Comparison of ENCODE assay signal across 18 mouse cellular contexts in the genomic region with DNA sequence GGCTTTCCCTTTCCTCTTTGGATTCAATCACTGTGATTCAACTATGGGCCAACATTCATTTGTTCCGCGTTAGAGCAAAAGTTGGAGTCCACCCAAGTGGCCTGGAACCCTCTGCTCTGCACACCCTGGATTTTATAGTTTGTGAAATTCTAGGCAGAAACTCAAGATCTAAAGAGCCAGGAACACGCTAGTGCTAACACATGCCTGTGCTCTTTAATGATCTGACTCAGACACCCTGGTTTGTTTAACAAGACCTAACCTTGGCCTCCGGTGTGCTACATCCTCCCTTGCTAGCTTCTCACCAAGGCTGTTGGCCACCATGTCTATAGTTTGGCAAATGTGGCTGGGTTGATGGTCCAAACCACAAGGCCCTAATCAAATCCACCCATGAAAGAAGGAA. TPM values are rescaled to one million over a fixed set of nuclear protein-coding genes. Genes with fewer than 3 reads are reported as not detected.
A peak's percentile ranks its signal among the peaks of the same experiment; 100 is the strongest.
DNase-seq lines count a peak whose midpoint lies in the region; ATAC-seq and TF ChIP-seq lines count a peak whose summit lies in the region.
"Had no signal": no experiment of that assay in that cellular context is flagged by ENCODE, and none has a peak within 500 bp of the region (broad histone marks: within the 10 kb centered on the region; RNA-seq: fewer than 3 reads in every experiment).

No protein-coding gene starts in this region.

- ATAC-seq in erythroid progenitor cell, adult 5-6 weeks (replicated peaks; ENCODE audit: low FRiP score, poor library complexity, severe bottlenecking), result no peak
- ATAC-seq: forebrain, embryonic 15.5 days; lung, postnatal 0 days had no signal

- no peak overlapping the region for H3K27ac ChIP-seq in heart, embryonic 10.5 days
- 0 out of 2 replicates have a peak overlapping the region, but pooled peaks have one; percentile 65 for H3K27ac ChIP-seq in embryonic fibroblast, embryonic 13.5 days (ENCODE audit: insufficient read depth, low read length)
- H3K27ac ChIP-seq: forebrain, embryonic 15.5 days; midbrain, embryonic 12.5 days; neural tube, embryonic 12.5 days; stomach, postnatal 0 days had no signal

- TF ChIP-seq POLR2A in embryonic fibroblast, embryonic 13.5 days (IDR thresholded peaks at IDR 0.05; ENCODE audit: low read depth, low read length), result no peak

- peak; percentile 38 to 39 for DNase-seq in heart, adult 9 months (ENCODE audit: low spot score in 2 of 2)
- DNase-seq in heart, embryonic 10.5 days (ENCODE audit: low spot score), result no peak
- peak; percentile 86 for DNase-seq in Muller cell, postnatal 12 days (ENCODE audit: inconsistent ontology term)
- DNase-seq in gastrocnemius, postnatal 25 days, result peak; percentile 47
- DNase-seq in adrenal gland, adult 18-20 months (ENCODE audit: low spot score in 2 of 2), result no peak
- DNase-seq: adrenal gland, postnatal 10 days; B cell, adult 2 months; kidney, adult 11 months; liver; thymus, postnatal 25 days had no signal

- no peaks in the 10 kb centered on the region for H3K9me3 ChIP-seq in heart, embryonic 10.5 days
- H3K9me3 ChIP-seq: forebrain, embryonic 15.5 days; neural tube, embryonic 12.5 days had no signal

- TF ChIP-seq CTCF in embryonic fibroblast, embryonic 13.5 days (IDR thresholded peaks at IDR 0.05; ENCODE audit: borderline replicate concordance, insufficient read depth, low read length), result no peak

- no peaks in the 10 kb centered on the region for H3K4me1 ChIP-seq in heart, embryonic 10.5 days
- peaks cover 4% of the 10 kb centered on the region for H3K4me1 ChIP-seq in embryonic fibroblast, embryonic 13.5 days (ENCODE audit: control insufficient read depth, insufficient read depth, low read length)
- H3K4me1 ChIP-seq: forebrain, embryonic 15.5 days; midbrain, embryonic 12.5 days; neural tube, embryonic 12.5 days had no signal

- no peaks in the 10 kb centered on the region for H3K27me3 ChIP-seq in heart, embryonic 10.5 days (ENCODE audit: insufficient read depth, poor library complexity, severe bottlenecking)
- H3K27me3 ChIP-seq: forebrain, embryonic 15.5 days; midbrain, embryonic 12.5 days; neural tube, embryonic 12.5 days had no signal

- no peak overlapping the region for H3K4me3 ChIP-seq in heart, embryonic 10.5 days
- no peak overlapping the region for H3K4me3 ChIP-seq in embryonic fibroblast, embryonic 13.5 days (ENCODE audit: insufficient read depth, low read length)
- H3K4me3 ChIP-seq: erythroblast, embryonic 14.5 days; forebrain, embryonic 15.5 days; midbrain, embryonic 12.5 days; neural tube, embryonic 12.5 days had no signal

- WGBS in heart, embryonic 10.5 days, result 93% methylated on average over 4 of the region's 4 CpGs

- peaks cover 6% of the 10 kb centered on the region; the same call in 1 of the 2 replicates for H3K36me3 ChIP-seq in heart, embryonic 10.5 days
- H3K36me3 ChIP-seq: forebrain, embryonic 15.5 days; midbrain, embryonic 12.5 days; neural tube, embryonic 12.5 days had no signal

RNA-seq across cellular contexts. Expression of a gene that starts 34.2 kb away (rescaled TPM):
- 6.7 and 11.5 TPM in 2 replicates for polyA plus RNA-seq in heart, embryonic 10.5 days (2016; fragmentation: Nextera tagmentation; extraction: Ambion mirVana)
- 3.4 and 6.3 TPM in 2 replicates for polyA plus RNA-seq in embryonic fibroblast, embryonic 13.5 days (2011; ENCODE audit: insufficient read length, low read depth, missing spikeins)
- total RNA-seq in gastrocnemius, postnatal 25 days (2021), result 1 to 10 TPM; 3.4 to 5.7 TPM
- 2.1 and 4.3 TPM in 2 replicates for total RNA-seq in erythroid progenitor cell, adult 5-6 weeks (2015; ENCODE audit: low replicate concordance)
- total RNA-seq in erythroid progenitor cell, adult 5-6 weeks (2017; ENCODE audit: low replicate concordance), result 2.4 TPM in 1 of 2 replicates, not detected in the other
- 1 to 10 TPM; 2.4 to 3.3 TPM for total RNA-seq in adrenal gland, adult 18-20 months (2021)
- polyA plus RNA-seq: midbrain, embryonic 12.5 days had no signal

Comparison
In these comparisons a context has a peak if more than half of its experiments do, and no peak if none do; other contexts are left out.
1. DNase-seq: peak in heart, adult 9 months (2 of 2), Muller cell, postnatal 12 days (single experiment) and gastrocnemius, postnatal 25 days (single experiment); none in heart, embryonic 10.5 days (single experiment) and adrenal gland, adult 18-20 months (0 of 2).